Mouse (Mus musculus) forebrain, embryonic 13.5 days (tissue): ENCODE results near the gene Foxp1. TPM values are rescaled to one million over a fixed set of nuclear protein-coding genes. Genes with fewer than 3 reads are reported as not detected.
A peak's percentile ranks its signal among the peaks of the same experiment; 100 is the strongest.

Experiments
- ATAC-seq: fragments of 200-750 bp; cut with Nextera tagmentation; 2 replicates; pipeline ENCODE4 v1.8.0; 2017
- H3K27ac ChIP-seq: fragments of 300-500 bp; sonication (generic); 2 replicates; pipeline ENCODE4 v1.5.1; 2015; ENCODE audit warnings: inconsistent platforms, mild to moderate bottlenecking, moderate library complexity
- H3K27me3 ChIP-seq: fragments of 300-500 bp; sonication (generic); 2 replicates; pipeline ENCODE4 v1.6.1; 2015; ENCODE audit warnings: mild to moderate bottlenecking, inconsistent platforms
- H3K36me3 ChIP-seq: fragments of 300-500 bp; sonication (generic); 2 replicates; pipeline ENCODE4 v1.6.1; 2015; ENCODE audit warnings: mild to moderate bottlenecking, inconsistent platforms; ENCODE audit not compliant: poor library complexity, severe bottlenecking
- H3K4me1 ChIP-seq: fragments of 300-500 bp; sonication (generic); 2 replicates; pipeline ENCODE4 v1.6.1; 2015; ENCODE audit warnings: inconsistent platforms
- H3K4me2 ChIP-seq: fragments of 300-500 bp; sonication (generic); 2 replicates; pipeline ENCODE4 v1.6.1; 2015; ENCODE audit warnings: inconsistent platforms, mild to moderate bottlenecking, moderate library complexity
- H3K4me3 ChIP-seq: fragments of 300-500 bp; sonication (generic); 2 replicates; pipeline ENCODE4 v1.5.1; 2015; ENCODE audit warnings: mild to moderate bottlenecking, inconsistent platforms
- H3K9ac ChIP-seq: fragments of 300-500 bp; sonication (generic); 2 replicates; pipeline ENCODE4 v1.6.1; 2015; ENCODE audit warnings: mild to moderate bottlenecking, inconsistent platforms
- H3K9me3 ChIP-seq: fragments of 300-500 bp; sonication (generic); replicated peaks from 2 replicates; pipeline ENCODE4 v1.6.1; 2016; ENCODE audit warnings: inconsistent platforms
- WGBS: fragments of 180-500 bp; shearing (Covaris S2); methylation state at CpG from one replicate; pipeline ENCODE4 v1.1.7; 2015; 5-methylcytosine and 5-hydroxymethylcytosine counted together
- polyA plus RNA-seq: library from polyadenylated mRNA; unstranded; fragments of >200 nt; fragmentation: Nextera tagmentation; extraction: Ambion mirVana; gene quantifications from 2 replicates; pipeline ENCODE4 v1.2.1, GENCODE M21; 2015

Foxp1 gene
- polyA plus RNA-seq, 1 experiment from 2014 or later = 51.3 TPM

- ATAC-seq = no peak
- WGBS = 67% methylated on average over 5 of the region's 5 CpGs
- H3K4me1 ChIP-seq = peaks cover 22% of the 10 kb centered on the region
- no peak overlapping the region for H3K4me2 ChIP-seq
- H3K27me3 ChIP-seq = no peaks in the 10 kb centered on the region
- no peaks in the 10 kb centered on the region for H3K36me3 ChIP-seq
- H3K9ac ChIP-seq = no peak overlapping the region
- no peak overlapping the region for H3K4me3 ChIP-seq
- no peaks in the 10 kb centered on the region for H3K9me3 ChIP-seq
- H3K27ac ChIP-seq = no peak overlapping the region
Measured at GRCm38 (mm10) chr6:99280619-99281018, 241.9 kb downstream of the Foxp1 start.

- 71% methylated on average over 1 of the region's 1 CpGs for WGBS
- Histone ChIP-seq H3K27me3 (no peaks in the 10 kb centered on the region), H3K27ac (no peak overlapping the region), H3K9me3 (no peaks in the 10 kb centered on the region), H3K9ac (no peak overlapping the region), H3K4me3 (no peak overlapping the region), H3K36me3 (no peaks in the 10 kb centered on the region), H3K4me2 (no peak overlapping the region), H3K4me1 (peaks cover 12% of the 10 kb centered on the region)
- no peak for ATAC-seq
Measured at GRCm38 (mm10) chr6:99277251-99277650, 245.3 kb downstream of the Foxp1 start.

- Histone ChIP-seq H3K36me3 (no peaks in the 10 kb centered on the region), H3K4me1 (peaks cover 12% of the 10 kb centered on the region), H3K4me2 (no peak overlapping the region), H3K27me3 (no peaks in the 10 kb centered on the region), H3K9me3 (no peaks in the 10 kb centered on the region), H3K4me3 (no peak overlapping the region), H3K9ac (no peak overlapping the region), H3K27ac (no peak overlapping the region)
- no peak for ATAC-seq
- WGBS = 80% methylated on average over 7 of the region's 7 CpGs
Measured at GRCm38 (mm10) chr6:99276297-99276653, 246.2 kb downstream of the Foxp1 start.

- H3K4me2 ChIP-seq = no peak overlapping the region
- no peaks in the 10 kb centered on the region for H3K9me3 ChIP-seq
- no peak overlapping the region for H3K27ac ChIP-seq
- WGBS = 46% methylated on average over 21 of the region's 21 CpGs
- H3K27me3 ChIP-seq = no peaks in the 10 kb centered on the region
- no peaks in the 10 kb centered on the region for H3K36me3 ChIP-seq
- no peak overlapping the region for H3K4me3 ChIP-seq
- no peak overlapping the region for H3K9ac ChIP-seq
- peaks cover 9% of the 10 kb centered on the region for H3K4me1 ChIP-seq
- ATAC-seq = no peak
Measured at GRCm38 (mm10) chr6:99275381-99276296, 246.9 kb downstream of the Foxp1 start.

- H3K4me1 ChIP-seq = peaks cover 12% of the 10 kb centered on the region; the same call in 1 of the 2 replicates
- H3K4me3 ChIP-seq = no peak overlapping the region
- H3K9me3 ChIP-seq = no peaks in the 10 kb centered on the region
- no peak overlapping the region for H3K4me2 ChIP-seq
- no peaks in the 10 kb centered on the region for H3K36me3 ChIP-seq
- no peaks in the 10 kb centered on the region for H3K27me3 ChIP-seq
- WGBS = 89% methylated on average over 5 of the region's 5 CpGs
- no peak overlapping the region for H3K27ac ChIP-seq
- no peak for ATAC-seq
- H3K9ac ChIP-seq = no peak overlapping the region
Measured at GRCm38 (mm10) chr6:99274667-99275066, 247.9 kb downstream of the Foxp1 start.

GRCm38 (mm10) chr6:99274222-99274621 lies 248.3 kb downstream of the Foxp1 start:
- no peak for ATAC-seq
- Histone ChIP-seq H3K4me1 (peaks cover 15% of the 10 kb centered on the region; the same call in 1 of the 2 replicates), H3K27me3 (no peaks in the 10 kb centered on the region), H3K27ac (no peak overlapping the region), H3K9me3 (no peaks in the 10 kb centered on the region), H3K36me3 (no peaks in the 10 kb centered on the region), H3K4me3 (no peak overlapping the region), H3K4me2 (no peak overlapping the region), H3K9ac (no peak overlapping the region)
- WGBS = 84% methylated on average over 6 of the region's 6 CpGs

GRCm38 (mm10) chr6:99273177-99273576 lies 249.3 kb downstream of the Foxp1 start:
- no peak for ATAC-seq
- H3K9ac ChIP-seq = no peak overlapping the region

GRCm38 (mm10) chr6:99272174-99272573 lies 250.3 kb downstream of the Foxp1 start:
- Histone ChIP-seq H3K27me3 (no peaks in the 10 kb centered on the region), H3K9me3 (no peaks in the 10 kb centered on the region), H3K4me1 (peaks cover 28% of the 10 kb centered on the region), H3K9ac (no peak overlapping the region), H3K4me3 (no peak overlapping the region), H3K27ac (no peak overlapping the region), H3K36me3 (no peaks in the 10 kb centered on the region), H3K4me2 (no peak overlapping the region)
- no peak for ATAC-seq
- WGBS = 97% methylated on average over 3 of the region's 3 CpGs

More at GRCm38 (mm10) chr6:99273177-99273576, 249.3 kb downstream of the Foxp1 start:
- no peaks in the 10 kb centered on the region for H3K9me3 ChIP-seq
- no peaks in the 10 kb centered on the region for H3K36me3 ChIP-seq
- peaks cover 25% of the 10 kb centered on the region for H3K4me1 ChIP-seq
- H3K4me2 ChIP-seq = no peak overlapping the region
- H3K27me3 ChIP-seq = no peaks in the 10 kb centered on the region
- H3K4me3 ChIP-seq = no peak overlapping the region
- H3K27ac ChIP-seq = no peak overlapping the region
- 89% methylated on average over 5 of the region's 5 CpGs for WGBS

- WGBS = 88% methylated on average over 7 of the region's 7 CpGs
Measured at GRCm38 (mm10) chr6:99271741-99272140, 250.8 kb downstream of the Foxp1 start.

GRCm38 (mm10) chr6:99269921-99270320 lies 252.6 kb downstream of the Foxp1 start:
- no peaks in the 10 kb centered on the region for H3K36me3 ChIP-seq
- 77% methylated on average over 6 of the region's 6 CpGs for WGBS
- no peak for ATAC-seq
- H3K27me3 ChIP-seq = no peaks in the 10 kb centered on the region
- H3K9ac ChIP-seq = no peak overlapping the region
- peaks cover 42% of the 10 kb centered on the region for H3K4me1 ChIP-seq
- no peak overlapping the region for H3K4me3 ChIP-seq
- no peak overlapping the region for H3K27ac ChIP-seq
- no peak overlapping the region for H3K4me2 ChIP-seq
- no peaks in the 10 kb centered on the region for H3K9me3 ChIP-seq

More at GRCm38 (mm10) chr6:99271741-99272140, 250.8 kb downstream of the Foxp1 start:
- Histone ChIP-seq H3K4me2 (no peak overlapping the region), H3K4me3 (no peak overlapping the region), H3K9me3 (no peaks in the 10 kb centered on the region), H3K27me3 (no peaks in the 10 kb centered on the region), H3K36me3 (no peaks in the 10 kb centered on the region), H3K4me1 (peaks cover 32% of the 10 kb centered on the region), H3K9ac (no peak overlapping the region), H3K27ac (no peak overlapping the region)
- ATAC-seq = no peak

GRCm38 (mm10) chr6:99268171-99269061 lies 254.1 kb downstream of the Foxp1 start:
- H3K4me3 ChIP-seq = no peak overlapping the region
- no peaks in the 10 kb centered on the region for H3K36me3 ChIP-seq
- H3K4me1 ChIP-seq = peaks cover 55% of the 10 kb centered on the region
- 0 out of 2 replicates have a peak overlapping the region, but pooled peaks have one; percentile 9 for H3K4me2 ChIP-seq
- 35% methylated on average over 20 of the region's 20 CpGs for WGBS
- H3K27me3 ChIP-seq = no peaks in the 10 kb centered on the region
- H3K27ac ChIP-seq = no peak overlapping the region
- H3K9ac ChIP-seq = no peak overlapping the region
- no peaks in the 10 kb centered on the region for H3K9me3 ChIP-seq
- ATAC-seq = peak; percentile 34; the same call in 1 of the 2 replicates
